Mouse (Mus musculus) embryo, embryonic 11.5 days (tissue): Measurements from ENCODE around the gene Rab3il1.
"Not testable (repeated sequence)": the region's sequence is repeated elsewhere in the genome, so short reads cannot be mapped to it uniquely, and the experiment has no call there.

Source experiments
- DNase-seq: peaks from one replicate; pipeline ENCODE4 v3.0.0-alpha.2; 2012; ENCODE audit warnings: low read depth, low spot score

The Rab3il1 gene

DNA sequence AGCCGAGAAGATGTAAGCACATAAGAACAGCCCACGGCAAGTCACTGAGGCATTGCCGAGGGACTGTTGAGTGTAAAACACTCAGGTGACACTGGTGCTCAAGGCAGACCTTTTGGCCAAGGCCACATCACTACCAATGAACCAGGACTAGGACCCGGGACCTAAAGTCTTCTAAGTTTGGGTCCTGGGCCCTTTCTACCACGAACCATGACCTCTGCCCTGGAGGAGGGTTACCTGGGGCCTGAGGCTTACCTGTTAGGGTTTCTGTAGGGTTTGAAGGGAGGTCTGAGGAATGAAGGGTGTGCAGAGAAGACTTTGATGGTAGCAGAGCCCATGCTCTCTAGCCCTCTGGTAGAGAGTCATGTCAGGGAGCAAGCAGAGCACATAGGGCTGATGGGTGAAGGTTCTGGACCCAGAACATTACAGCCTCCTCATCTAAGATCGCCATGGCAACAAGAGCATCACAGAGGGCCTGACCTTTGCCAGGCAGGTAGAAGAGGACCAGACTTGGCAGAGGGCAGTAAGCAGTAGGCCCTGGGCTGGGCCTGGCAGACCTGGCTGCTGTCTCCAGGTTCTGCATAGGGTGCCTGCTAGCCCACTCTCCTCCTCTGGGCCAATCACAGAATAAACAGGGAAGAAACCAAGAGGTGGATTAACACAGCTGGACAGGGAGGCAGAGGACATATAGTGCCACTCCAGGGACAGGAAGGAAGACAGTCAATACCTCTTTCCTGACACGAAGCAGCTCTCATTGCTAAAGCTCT lies at the start of gene Rab3il1, which contains the start of gene Best1:
Rab3il1 (plus strand) TSS at position 464 of the 764 bp plus-strand sequence.
Best1 (minus strand) TSS at position 428 of the 764 bp plus-strand sequence.
- no peak for DNase-seq

DNA sequence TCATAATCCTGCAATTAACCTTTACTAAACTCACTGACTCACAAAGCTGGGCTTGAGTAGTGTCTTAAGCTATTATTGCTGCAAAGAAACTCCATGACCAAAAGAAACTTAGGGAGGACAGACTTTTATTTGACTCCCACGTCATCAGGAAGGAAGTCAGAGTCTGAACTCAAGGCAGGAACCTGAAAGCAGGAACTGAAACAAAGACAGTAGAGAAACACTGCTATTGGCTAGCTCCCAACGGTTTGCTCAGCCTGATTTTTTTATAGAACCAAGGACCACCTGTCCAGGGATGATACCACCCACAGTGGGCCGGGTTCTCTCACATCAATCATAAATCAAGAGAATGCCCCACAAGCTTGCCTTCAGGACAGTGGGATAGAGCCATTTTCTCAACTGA lies 49.1 kb upstream of the Rab3il1 start:
- no peak for DNase-seq

DNA sequence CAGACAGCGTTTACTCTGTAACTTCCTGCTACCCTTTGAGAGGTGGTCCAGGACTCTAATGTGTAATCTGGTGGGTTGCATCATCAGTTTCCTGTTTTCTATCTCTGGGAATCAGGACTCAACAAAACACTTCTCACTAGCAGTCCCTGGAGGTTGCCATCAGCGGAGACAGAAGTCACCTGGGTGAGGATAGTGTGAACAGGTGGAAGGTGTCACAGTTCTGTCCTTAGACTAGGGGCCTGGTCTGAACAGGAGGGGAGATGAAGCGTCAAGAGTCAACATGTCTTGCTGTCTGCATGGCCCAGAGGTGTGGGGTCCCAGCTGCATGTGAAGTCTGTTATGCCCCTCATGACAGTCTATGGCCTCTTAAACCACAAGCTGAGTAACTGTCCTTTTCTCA lies 48.6 kb upstream of the Rab3il1 start:
- DNase-seq, result no peak

DNA sequence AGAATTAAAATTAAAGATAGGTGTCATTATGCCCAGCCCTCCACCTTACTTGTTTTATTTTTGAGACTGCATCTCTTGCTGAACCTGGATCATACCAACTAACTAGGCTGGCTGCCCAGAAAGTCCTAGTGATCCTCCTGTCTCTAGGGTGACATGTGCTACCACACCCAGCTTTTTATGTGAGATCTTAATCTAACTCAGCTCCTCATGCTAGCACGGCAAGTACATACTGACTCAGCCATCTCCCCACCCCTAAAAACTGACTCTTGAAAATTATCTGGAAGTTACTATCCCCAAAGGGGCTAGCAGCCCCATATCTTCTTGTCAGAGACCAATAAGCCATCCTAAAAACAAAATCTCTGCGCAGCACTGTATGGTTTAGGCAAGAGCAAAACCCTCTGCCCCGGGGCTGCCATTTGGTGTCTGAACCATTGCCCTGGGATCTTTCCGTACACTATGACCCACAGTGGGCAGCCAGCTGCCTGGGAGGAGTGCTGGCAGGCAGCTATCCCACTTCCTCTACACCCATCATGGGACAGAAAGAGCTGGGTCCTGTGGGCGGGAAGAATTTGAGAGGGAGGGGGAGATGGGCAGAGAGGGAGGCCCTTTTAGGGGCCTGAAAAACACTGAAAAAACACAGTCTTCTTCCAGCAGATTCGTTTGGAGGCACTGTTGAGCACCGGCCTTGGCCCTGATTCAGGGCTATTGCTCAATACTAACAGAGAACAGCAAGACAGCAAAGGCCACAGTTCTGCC lies 47.2 kb upstream of the Rab3il1 start:
- no peak for DNase-seq

DNA sequence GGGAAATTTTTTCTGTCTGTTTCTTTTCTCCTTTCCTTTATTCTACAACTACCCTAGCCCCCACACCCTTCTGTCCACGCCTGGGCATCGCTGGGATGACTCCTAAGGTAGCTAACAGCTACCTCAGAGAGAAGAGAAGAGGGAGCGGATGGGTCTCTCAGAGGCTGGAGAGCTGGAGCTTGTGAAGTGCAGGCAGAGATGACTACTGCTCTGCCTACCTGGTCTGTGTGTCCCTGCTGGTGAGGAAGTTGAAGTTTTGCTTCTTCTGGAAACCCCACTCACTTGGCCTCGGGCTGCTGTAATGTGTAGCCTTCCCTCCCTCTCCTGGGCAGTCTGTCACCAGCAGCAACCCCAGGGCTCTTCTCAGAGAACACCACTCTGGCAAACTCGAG lies 46.7 kb upstream of the Rab3il1 start:
- no peak for DNase-seq

DNA sequence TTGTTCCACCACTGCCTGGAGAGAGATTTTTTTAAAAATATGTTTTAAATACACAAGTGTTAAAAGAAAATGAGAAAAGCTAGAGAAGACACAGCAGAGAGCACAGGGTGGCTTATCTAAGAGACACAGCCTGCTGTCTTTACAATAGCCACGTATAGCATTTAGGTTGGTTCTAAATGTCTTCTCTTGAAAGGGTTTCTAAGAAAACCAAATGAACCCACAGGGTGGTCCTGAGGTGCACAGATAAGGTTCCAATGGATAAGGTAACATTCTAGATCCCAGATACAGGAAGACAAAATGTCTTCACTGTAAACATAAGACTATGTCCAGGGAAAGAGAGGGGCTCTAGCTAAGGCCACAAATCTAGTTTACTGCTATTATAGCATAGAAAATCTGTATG lies 46.0 kb upstream of the Rab3il1 start:
- DNase-seq, result no peak

DNA sequence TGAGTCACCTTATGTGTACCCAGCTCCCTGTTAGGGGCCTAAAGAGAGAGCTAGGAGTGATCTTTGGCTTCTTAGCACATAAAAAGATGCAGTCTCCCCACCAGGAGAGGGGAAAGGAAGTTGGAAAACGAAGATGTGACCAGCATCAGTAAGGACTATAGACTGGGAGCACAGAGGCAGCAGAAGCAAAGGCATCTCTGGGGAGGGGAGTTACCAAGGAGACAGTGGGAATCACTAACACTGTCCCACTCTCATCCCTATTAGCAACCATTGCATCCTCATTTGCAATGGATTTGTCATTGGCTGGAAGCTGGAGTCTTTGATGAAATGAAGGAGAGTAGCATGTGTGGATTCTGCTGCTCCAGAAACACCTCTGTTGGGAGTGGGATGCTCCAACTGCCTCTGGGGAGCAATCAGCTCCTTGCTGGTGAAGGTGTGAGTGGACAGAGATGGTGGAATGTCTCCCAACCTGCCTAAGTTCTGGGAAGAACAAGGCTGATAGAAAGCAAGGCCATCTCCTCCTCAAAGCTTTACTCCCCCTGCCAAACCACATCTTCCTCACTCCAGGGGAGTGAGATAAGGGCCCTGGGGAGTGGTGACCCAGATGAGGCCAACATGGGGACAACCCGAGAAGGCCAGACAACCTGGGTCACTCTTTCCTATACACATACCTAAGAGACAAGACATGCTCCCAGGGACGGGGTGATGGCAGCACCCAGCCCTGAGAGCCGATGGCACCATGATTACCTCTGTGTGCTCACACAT lies 44.7 kb upstream of the Rab3il1 start:
- DNase-seq, result no peak

DNA sequence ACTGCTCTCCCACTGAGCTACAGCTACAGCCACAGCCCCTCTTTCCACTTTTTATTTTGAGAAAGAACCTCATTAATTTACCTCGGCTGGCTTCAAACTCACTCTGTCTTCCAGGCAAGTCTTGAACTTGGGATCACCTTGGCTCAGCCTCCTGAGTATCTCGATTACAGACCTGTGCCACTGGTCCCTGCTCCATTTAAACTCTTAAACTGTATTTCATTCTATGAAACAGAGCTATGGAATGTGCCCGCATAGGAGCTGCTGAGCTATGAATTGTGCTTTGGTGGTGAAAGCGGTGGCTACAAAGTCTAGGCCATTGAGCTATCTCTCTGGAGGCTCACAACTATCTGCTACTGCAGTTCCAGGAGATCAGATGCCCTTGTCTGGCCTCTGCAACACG lies 43.5 kb upstream of the Rab3il1 start:
- DNase-seq, result no peak

DNA sequence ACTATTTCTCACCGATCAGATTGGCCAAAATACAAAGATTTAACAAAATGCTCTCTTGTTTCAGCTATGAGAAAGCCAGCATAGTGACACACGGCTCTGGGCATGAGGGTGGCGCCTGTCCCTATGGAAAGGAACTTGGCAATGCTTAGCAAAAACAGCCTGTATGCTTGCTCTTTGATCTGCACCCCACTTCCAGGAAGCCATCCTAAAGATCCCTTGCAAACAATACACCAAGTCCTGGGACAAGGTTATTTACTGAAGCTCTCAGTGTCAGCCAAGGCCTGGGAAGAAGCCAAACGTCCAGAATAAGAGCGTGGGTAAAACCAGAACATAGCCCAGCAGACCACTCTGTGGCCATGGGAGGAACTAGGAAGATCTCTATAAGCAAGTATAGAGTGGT lies 40.7 kb upstream of the Rab3il1 start:
- DNase-seq, result no peak

DNA sequence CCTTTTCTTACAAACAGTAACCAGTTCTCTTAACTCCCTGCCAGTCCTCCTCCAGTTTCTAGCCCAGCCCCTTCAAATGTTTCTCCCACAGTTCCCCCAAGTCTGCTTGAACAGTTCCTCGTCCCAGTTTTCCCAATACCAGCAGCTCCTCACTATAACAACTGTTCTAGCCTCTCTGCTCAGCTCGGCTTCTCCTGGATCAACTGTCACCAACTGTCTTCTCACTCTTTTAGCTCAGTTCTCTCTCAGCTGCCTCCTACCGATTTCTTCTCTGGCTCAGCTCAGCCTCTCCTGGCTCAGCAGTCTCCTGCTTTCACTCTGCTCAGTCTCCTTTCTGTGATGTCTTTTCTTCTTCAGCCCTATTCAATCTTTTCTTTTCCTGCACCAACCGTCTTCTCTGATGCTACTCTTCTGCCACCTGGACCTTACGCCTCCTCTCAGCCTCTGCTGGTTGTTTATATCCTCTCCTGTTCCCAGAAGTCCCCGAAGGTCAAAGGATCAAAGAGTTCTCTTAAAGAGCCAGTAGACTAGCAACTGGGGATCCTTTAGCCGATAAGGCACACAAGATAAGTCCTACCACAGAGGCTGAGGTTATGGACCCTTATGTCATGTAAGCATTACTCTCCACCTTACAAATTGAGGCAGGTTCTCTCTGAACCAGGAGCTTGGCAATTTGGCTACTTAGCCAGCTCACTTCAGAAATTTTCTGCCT lies 37.1 kb upstream of the Rab3il1 start:
- no peak for DNase-seq

DNA sequence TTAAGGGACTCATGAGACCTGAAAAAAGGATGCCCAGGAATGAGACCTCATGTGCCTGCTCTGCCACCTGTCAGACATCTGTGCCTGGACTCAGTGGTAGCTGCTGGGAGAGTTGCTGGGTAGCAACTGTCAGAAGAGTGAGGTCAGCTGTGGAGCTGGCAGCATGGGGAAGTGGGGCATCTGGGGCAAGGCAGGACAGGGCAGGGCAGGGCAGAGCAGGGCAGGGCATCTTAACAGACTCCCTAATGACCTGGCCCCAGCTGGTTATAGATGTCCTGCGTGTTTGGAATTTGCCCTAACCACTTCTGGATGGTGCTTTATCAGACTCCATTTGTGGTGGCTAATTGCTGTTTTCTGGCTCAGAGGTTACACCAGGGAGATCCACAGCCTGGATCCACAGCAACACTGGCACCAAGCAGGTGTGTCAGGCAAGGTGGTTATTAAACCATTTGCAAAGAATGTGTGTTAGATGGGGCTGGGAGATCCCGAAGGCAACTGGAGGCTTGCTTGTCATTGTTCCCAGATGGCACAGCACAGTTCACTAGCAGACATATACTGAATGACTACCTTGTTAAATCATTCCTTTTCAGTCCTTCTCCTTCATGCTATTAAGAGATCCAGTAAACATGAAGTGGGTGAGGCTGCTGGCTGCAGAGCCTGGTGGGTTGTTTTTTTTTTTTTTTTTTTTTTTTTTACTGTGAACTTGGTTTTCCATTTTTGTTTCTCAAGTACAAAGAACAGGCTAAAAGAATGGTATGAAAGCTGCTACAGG lies 35.2 kb upstream of the Rab3il1 start:
- no peak for DNase-seq

DNA sequence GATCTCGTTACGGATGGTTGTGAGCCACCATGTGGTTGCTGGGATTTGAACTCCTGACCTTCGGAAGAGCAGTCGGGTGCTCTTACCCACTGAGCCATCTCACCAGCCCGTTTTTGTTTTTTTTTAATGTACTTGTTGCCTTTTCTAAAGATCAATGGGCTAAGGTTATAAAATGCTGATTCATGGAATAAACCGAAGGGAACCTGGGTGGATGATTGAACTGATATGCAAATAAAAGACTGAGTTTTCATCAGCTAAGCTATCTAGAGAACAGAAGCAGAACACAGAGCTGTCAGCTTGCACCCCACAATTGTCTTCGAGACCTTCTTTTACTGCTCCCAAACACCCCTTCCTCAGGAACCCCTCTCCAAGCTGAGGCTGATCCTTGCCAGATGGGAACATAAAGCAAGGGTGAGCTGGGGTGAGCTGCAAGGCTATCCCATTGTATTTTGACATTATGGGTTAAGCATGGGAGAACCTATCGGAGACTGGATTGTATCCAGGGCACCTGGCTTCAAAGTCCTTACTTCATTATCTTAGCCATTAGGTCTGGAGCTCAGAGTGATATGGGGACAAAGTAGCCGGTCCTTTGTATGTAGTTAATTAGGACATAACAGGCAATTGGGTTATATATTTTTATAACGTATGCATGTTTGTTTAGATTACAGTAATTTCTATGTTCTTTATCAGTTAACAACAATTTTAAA lies 33.2 kb upstream of the Rab3il1 start:
- DNase-seq, result no peak

DNA sequence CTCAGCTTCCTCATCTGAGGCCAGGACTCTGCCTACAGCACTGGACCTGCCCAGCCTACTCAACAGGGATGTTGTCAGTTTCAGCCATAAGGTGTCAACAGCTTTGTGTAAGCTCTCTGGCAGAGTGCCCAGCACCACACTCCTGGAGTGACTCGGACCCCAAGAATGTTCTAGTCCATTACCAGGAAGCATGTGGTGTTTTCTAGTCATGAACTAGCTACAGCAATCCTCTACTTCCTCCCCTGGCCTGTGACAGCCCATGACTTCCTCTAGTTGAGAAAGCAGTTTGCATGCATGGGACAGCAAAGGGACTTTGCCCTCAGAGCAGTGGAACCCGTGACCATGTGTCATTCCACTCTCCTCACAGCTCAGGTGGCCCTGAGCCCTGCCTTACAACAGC lies 26.6 kb upstream of the Rab3il1 start:
- not testable (repeated sequence) for DNase-seq

DNA sequence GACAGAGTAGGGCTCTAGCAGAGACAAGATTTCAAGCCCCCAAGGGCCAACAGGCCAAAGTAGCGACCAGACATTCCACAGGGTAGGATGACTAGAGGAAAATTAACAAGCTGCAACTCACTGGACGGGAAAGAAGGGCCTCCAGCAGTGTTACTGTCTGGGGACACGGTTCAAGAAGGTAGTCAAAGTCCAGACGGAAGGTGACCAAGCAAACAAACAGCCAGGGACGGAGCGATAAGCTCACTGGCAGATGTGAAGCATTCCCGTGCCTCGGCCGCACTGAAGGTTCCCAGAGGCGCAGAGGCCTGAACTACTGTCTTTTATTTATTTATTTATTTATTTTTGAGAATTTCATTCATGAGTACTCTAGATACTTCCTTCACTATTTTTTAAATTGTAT lies 24.4 kb upstream of the Rab3il1 start:
- no peak for DNase-seq

DNA sequence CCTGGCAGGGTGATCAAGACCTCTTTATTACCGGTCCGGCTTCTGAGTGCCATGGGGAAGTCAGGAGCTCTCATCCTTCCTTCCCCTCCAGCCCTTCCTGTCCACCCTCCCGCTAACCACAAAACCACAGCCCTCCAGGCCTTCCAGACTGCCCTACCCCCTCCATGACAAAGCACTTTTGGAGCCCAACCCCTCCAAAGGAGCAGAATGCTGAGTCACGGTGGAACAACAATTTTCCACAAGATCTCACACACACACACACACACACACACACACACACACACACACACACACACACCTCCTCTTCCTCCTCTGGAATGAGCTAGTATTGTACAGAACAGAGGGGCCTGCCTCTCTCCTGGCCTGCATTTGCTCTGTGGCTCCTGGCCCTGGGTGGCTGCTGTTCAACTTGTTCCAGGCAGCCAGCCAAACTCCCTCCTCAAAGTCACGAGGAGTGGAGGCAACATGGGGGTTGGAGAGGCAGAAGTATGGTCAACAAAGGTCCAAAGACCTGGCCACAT lies 23.0 kb upstream of the Rab3il1 start:
- DNase-seq, result no peak

DNA sequence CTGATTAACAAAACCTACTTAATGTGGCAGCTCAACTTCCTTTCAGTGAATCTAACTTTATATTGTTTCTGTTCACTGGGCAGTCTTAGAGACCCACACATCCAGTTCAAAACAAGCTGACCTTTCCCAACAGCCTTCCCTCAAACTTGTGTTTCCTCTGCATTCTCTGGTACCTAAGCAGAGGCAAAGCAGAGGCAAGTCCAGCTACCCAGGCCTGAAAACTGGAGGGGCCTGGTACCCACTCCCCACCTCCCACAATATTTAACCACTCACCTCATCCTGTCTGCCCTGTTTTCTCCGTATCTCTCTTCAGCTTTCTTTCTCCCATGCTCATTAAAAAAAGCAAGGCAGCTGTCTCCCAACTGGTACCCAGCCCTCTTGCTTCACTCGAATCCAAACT lies 22.3 kb upstream of the Rab3il1 start:
- DNase-seq, result no peak

DNA sequence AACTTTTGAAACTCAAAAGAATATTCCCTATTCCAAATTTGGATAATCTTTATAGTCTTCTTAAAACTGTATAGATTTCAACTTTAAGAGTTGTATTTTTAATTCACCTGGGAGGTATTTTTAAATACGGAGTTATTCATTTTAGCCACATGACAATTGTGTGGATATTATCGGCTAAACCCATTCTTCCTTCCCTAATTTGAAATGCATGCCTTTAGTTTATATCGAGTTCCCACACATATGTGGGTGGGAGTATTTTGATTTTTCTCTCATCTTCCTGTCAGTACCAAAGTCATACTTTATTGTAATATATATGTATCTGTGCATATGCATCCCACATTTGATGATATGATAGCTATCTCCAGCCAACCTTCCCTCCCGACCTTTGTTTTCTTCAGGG lies 21.2 kb upstream of the Rab3il1 start, which contains the start of gene Fth1:
Fth1 (plus strand) TSS at position 341 of the 400 bp plus-strand sequence.
- no peak for DNase-seq

DNA sequence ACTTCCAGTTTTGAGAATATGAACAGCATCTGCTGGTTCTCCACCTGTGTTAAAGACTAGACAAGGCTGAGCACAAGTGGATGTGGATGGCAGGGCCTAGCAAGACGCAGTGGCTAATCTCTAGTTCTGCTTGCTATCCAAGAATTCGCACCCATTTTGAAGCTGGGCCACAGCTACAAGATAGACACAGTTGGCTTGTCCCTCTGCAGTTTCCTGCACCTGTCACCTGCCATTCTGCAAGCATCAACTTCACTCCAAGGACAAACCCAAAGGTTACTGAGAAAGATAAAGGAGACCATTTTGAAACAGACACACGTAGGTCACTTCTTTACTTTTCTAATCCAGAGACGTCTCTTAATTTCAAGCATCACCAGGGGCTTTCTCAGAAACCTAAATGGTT lies 19.8 kb upstream of the Rab3il1 start:
- no peak for DNase-seq

DNA sequence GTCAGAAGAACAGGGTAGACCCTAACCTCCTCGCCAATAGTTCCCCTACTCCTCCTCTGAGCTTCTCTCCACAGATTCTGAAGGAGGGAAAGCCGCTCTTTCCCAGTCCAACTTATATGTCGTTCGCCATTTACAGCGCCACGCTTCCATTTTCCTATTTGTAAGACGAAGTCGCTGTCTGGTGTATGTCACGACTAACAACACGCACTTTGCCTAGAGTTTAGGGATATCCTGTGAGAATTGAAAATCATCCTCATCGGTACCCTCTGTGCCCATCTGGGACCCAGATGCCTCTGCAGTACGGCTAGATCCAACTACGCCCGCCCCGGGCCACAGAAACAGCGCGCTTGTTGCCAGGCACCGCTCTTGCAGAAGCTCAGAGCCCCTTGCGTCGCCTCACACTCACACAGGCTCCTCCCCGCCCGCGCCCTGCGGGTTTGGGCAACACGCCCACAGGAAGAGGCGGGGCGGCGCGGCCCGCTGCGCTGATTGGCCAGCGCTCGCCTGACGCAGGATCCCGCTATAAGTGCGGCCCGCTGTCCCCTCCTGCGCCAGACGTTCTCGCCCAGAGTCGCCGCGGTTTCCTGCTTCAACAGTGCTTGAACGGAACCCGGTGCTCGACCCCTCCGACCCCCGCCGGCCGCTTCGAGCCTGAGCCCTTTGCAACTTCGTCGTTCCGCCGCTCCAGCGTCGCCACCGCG lies 19.2 kb upstream of the Rab3il1 start:
- peak; percentile 96 for DNase-seq
